Mouse (Mus musculus) megakaryocyte, embryonic 14.5 days (primary cell): ENCODE measurements around the gene Hus1b. TPM values are rescaled to one million over a fixed set of nuclear protein-coding genes. Genes with fewer than 3 reads are reported as not detected.

ENCODE experiments used
- H3K27me3 ChIP-seq: replicated peaks from 2 replicates; pipeline ENCODE3; 2012; ENCODE audit warnings: inconsistent platforms
- H3K36me3 ChIP-seq: replicated peaks from 2 replicates; pipeline ENCODE3; 2012; ENCODE audit warnings: low read length, inconsistent platforms, mixed read lengths
- H3K4me1 ChIP-seq: 2 replicates; pipeline ENCODE4 v1.6.1; 2012; ENCODE audit warnings: inconsistent platforms
- H3K4me3 ChIP-seq: replicated peaks from 2 replicates; pipeline ENCODE3; 2012; ENCODE audit warnings: moderate library complexity, mild to moderate bottlenecking, inconsistent platforms
- H3K9me3 ChIP-seq: 2 replicates; pipeline ENCODE4 v1.6.1; 2012; ENCODE audit warnings: inconsistent platforms
- FLI1 ChIP-seq: IDR thresholded peaks from 2 replicates; pipeline ENCODE4 v1.6.1; 2012; ENCODE audit warnings: low read length, inconsistent platforms, mixed read lengths
- GATA1 ChIP-seq: IDR thresholded peaks from 3 replicates; pipeline ENCODE4 v1.6.1; 2012; ENCODE audit warnings: mixed read lengths, low read length, inconsistent platforms, borderline replicate concordance
- polyA plus RNA-seq: library from polyadenylated mRNA; stranded (reverse); fragments of >175 nt; gene quantifications from 2 replicates; pipeline ENCODE4 v1.2.3, GENCODE M21; 2012; ENCODE audit warnings: low replicate concordance; ENCODE audit not compliant: insufficient read depth

Hus1b gene
- polyA plus RNA-seq, 1 experiment, result not detected

GRCm38 (mm10) chr13:30953580-30953979 lies 6.0 kb upstream of the Hus1b start:
- Histone ChIP-seq H3K4me1 (peaks cover 41% of the 10 kb centered on the region), H3K9me3 (peaks cover 4% of the 10 kb centered on the region), H3K4me3 (no peak overlapping the region), H3K36me3 (peaks cover 72% of the 10 kb centered on the region), H3K27me3 (no peaks in the 10 kb centered on the region)
- TF ChIP-seq FLI1 (no peak), GATA1 (no peak)

- TF ChIP-seq FLI1 (no peak), GATA1 (no peak)
- no peaks in the 10 kb centered on the region for H3K27me3 ChIP-seq
- H3K4me3 ChIP-seq, result no peak overlapping the region
- peaks cover 4% of the 10 kb centered on the region for H3K9me3 ChIP-seq
- H3K4me1 ChIP-seq, result peaks cover 41% of the 10 kb centered on the region
- H3K36me3 ChIP-seq, result peaks cover 76% of the 10 kb centered on the region
Measured at GRCm38 (mm10) chr13:30952044-30952443, 4.5 kb upstream of the Hus1b start.

- Histone ChIP-seq H3K27me3 (no peaks in the 10 kb centered on the region), H3K4me3 (no peak overlapping the region), H3K36me3 (peaks cover 62% of the 10 kb centered on the region), H3K9me3 (no peaks in the 10 kb centered on the region), H3K4me1 (peaks cover 46% of the 10 kb centered on the region)
- TF ChIP-seq FLI1 (no peak), GATA1 (no peak)
Measured at GRCm38 (mm10) chr13:30949181-30949580, 1.6 kb upstream of the Hus1b start.

- TF ChIP-seq FLI1, result no peak
- TF ChIP-seq GATA1, result no peak
- peaks cover 49% of the 10 kb centered on the region for H3K36me3 ChIP-seq
- H3K4me1 ChIP-seq, result peaks cover 43% of the 10 kb centered on the region
- H3K9me3 ChIP-seq, result no peaks in the 10 kb centered on the region
- H3K27me3 ChIP-seq, result no peaks in the 10 kb centered on the region
- H3K4me3 ChIP-seq, result no peak overlapping the region
Measured at GRCm38 (mm10) chr13:30947129-30947528, 430 bp downstream of the Hus1b start.

GRCm38 (mm10) chr13:30945788-30946187 lies 1.8 kb downstream of the Hus1b start:
- H3K4me1 ChIP-seq, result peaks cover 32% of the 10 kb centered on the region
- TF ChIP-seq GATA1 (no peak), FLI1 (no peak)
- H3K4me3 ChIP-seq, result no peak overlapping the region

GRCm38 (mm10) chr13:30932972-30933371 lies 14.6 kb downstream of the Hus1b start:
- H3K9me3 ChIP-seq, result no peaks in the 10 kb centered on the region
- no peak overlapping the region for H3K4me3 ChIP-seq
- TF ChIP-seq FLI1 (no peak), GATA1 (no peak)
- H3K27me3 ChIP-seq, result no peaks in the 10 kb centered on the region
- peaks cover 46% of the 10 kb centered on the region for H3K4me1 ChIP-seq
- H3K36me3 ChIP-seq, result peaks cover 83% of the 10 kb centered on the region

More at GRCm38 (mm10) chr13:30945788-30946187, 1.8 kb downstream of the Hus1b start:
- Histone ChIP-seq H3K9me3 (no peaks in the 10 kb centered on the region), H3K36me3 (peaks cover 38% of the 10 kb centered on the region), H3K27me3 (no peaks in the 10 kb centered on the region)

- Histone ChIP-seq H3K27me3 (no peaks in the 10 kb centered on the region), H3K36me3 (peaks cover 89% of the 10 kb centered on the region), H3K4me3 (no peak overlapping the region), H3K4me1 (peaks cover 50% of the 10 kb centered on the region), H3K9me3 (no peaks in the 10 kb centered on the region)
- TF ChIP-seq FLI1 (no peak), GATA1 (no peak)
Measured at GRCm38 (mm10) chr13:30931613-30932012, 15.9 kb downstream of the Hus1b start.

GRCm38 (mm10) chr13:30929119-30929518 lies 18.4 kb downstream of the Hus1b start:
- Histone ChIP-seq H3K27me3 (no peaks in the 10 kb centered on the region), H3K36me3 (peaks cover 92% of the 10 kb centered on the region), H3K4me1 (peaks cover 48% of the 10 kb centered on the region), H3K9me3 (no peaks in the 10 kb centered on the region), H3K4me3 (no peak overlapping the region)
- TF ChIP-seq GATA1 (no peak), FLI1 (no peak)

GRCm38 (mm10) chr13:30924269-30924668 lies 23.3 kb downstream of the Hus1b start:
- Histone ChIP-seq H3K9me3 (no peaks in the 10 kb centered on the region), H3K4me3 (no peak overlapping the region), H3K4me1 (peaks cover 18% of the 10 kb centered on the region), H3K27me3 (no peaks in the 10 kb centered on the region), H3K36me3 (peaks cover 85% of the 10 kb centered on the region)
- TF ChIP-seq GATA1 (no peak), FLI1 (no peak)

- Histone ChIP-seq H3K27me3 (no peaks in the 10 kb centered on the region), H3K4me3 (no peak overlapping the region), H3K9me3 (no peaks in the 10 kb centered on the region), H3K36me3 (peaks cover 77% of the 10 kb centered on the region), H3K4me1 (peaks cover 9% of the 10 kb centered on the region; the same call in 1 of the 2 replicates)
- TF ChIP-seq GATA1 (no peak), FLI1 (no peak)
Measured at GRCm38 (mm10) chr13:30921914-30922313, 25.6 kb downstream of the Hus1b start.

GRCm38 (mm10) chr13:30913757-30914156 lies 33.8 kb downstream of the Hus1b start:
- TF ChIP-seq FLI1 (no peak), GATA1 (no peak)
- no peak overlapping the region for H3K4me3 ChIP-seq

More at GRCm38 (mm10) chr13:30913757-30914156, 33.8 kb downstream of the Hus1b start:
- no peaks in the 10 kb centered on the region for H3K9me3 ChIP-seq
- H3K4me1 ChIP-seq, result peaks cover 31% of the 10 kb centered on the region
- peaks cover 71% of the 10 kb centered on the region for H3K36me3 ChIP-seq
- no peaks in the 10 kb centered on the region for H3K27me3 ChIP-seq
